Mouse (Mus musculus): ENCODE measurements around the gene Fam20b.

DNA sequence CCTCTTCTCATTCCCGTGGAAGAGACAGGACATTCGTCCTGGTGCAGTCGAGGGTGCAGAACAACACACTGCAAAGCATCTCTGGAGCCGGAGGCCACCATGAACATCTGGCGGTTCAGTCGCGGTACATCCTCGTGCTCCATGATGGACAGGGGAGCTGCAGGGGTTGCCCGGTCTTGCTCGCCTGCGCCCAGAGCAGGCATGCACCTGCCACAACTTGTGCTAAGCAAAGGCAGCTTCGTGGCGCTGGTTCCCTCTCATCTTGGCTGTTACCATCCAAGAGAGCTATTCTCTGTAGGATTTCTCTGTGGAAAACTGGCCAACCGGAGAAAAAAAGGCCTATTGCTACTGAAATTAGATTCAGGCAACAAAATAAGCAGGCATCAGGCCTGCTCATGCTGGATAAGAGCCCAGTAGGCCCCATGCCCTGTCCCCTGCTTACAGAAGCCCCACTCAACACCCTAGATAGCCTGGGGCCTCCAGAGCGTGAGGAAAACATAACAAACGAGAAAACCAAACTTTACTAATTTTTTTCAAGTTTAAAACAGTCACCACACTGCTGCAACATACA is 29.6 kb upstream of the Fam20b start:
- no peak for TF ChIP-seq POLR2A (IDR thresholded peaks at IDR 0.05; ENCODE audit: low read depth, low read length)
- no peak for TF ChIP-seq CTCF (conservative IDR thresholded peaks at IDR 0.05; ENCODE audit: insufficient read depth, insufficient read length, low read depth, low read length)

All from kidney, adult 2 months (tissue).